Mouse (Mus musculus) retina, embryonic 14.5 days (tissue): Measurements from ENCODE around the gene Bmf.

Source experiments
- DNase-seq: peaks from one replicate; pipeline ENCODE4 v3.0.0-alpha.2; 2015; ENCODE audit warnings: low spot score

The Bmf gene

GRCm38 (mm10) chr2:118479550-118479909, 70.0 kb downstream of the Bmf start, which contains the start of gene Srp14:
Srp14 (minus strand) TSS chr2:118479711.
- DNase-seq = peak; percentile 94

GRCm38 (mm10) chr2:118478833-118479549, 70.5 kb downstream of the Bmf start:
- DNase-seq = no peak
